Mouse (Mus musculus) kidney, postnatal 14 days (tissue): ENCODE data around the gene Gmppb.
A peak's percentile ranks its signal among the peaks of the same experiment; 100 is the strongest.

Source experiments
- DNase-seq: peaks from one replicate; pipeline ENCODE4 v3.0.0; 2022; ENCODE audit warnings: mixed read lengths

Gene Gmppb

DNA sequence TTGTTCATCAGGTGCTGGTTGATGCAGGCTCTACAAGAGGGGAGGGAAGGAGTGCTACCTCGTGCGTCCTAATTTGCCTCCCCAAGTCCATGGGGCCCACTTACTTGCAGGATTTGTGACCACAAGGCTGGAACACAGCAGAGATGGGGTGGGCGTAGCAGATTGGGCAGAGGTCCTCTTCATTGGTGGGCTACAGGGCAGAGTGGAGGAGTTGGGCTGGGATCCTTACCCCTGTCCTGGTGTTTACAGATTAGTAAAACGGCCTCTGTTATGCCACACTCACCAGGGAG is 2.8 kb downstream of the Gmppb start:
- DNase-seq, result no peak

DNA sequence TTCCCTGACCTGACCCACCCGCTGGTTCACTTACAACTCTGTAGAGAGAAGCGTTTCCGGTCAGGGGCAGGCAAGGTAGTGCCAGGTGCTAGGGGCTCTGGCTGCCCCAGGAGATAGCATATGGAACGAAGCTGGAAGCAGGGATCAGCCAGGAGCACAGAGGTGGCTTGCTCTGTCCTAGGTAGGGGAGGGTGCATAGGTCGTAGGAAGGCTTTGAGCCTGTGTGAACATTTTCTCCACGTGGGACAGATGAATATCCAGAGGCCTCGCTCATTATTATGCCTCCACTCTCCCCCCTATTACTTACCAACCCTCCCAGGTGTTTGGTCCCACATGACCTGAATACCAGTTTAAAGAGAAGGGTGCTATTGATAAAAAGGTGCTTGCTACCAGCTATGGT is 3.4 kb downstream of the Gmppb start:
- no peak for DNase-seq

DNA sequence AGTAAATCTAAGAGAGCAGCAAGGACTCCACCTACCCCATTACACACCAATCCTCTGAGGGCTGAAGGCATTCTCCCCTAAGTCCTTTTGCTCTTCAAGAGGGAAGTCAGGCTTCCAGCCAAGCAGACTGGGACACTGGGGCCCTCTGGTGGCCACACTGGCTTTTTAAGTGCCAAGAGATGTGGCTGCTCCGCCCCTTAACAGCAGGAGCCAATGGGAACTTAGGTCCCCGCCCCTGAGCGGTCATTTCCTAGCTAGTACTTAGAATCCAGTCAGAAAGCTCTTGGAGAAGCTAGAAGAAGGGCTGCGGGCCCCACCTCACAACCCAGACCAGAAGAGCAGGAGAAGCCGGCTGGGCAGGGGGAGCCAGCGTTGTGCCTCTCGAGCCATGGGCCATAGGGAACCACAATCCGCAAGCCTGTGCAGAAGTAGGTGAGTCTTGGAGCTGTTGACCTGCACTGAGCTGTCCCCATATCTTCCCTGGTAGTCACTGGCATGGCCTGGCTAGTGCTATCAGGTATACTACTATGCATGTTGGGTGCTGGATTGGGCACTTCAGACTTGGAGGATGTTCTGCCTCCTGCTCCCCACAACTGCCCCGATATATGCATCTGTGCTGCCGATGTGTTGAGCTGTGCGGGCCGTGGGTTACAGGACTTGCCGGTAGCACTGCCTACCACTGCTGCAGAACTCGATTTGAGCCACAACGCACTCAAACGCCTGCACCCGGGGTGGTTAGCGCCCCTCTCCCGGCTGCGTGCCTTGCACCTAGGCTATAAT is 4.0 kb downstream of the Gmppb start, which contains the start of gene Amigo3:
Amigo3 (plus strand) TSS at position 275 of the 780 bp plus-strand sequence.
- peak; percentile 98 for DNase-seq

DNA sequence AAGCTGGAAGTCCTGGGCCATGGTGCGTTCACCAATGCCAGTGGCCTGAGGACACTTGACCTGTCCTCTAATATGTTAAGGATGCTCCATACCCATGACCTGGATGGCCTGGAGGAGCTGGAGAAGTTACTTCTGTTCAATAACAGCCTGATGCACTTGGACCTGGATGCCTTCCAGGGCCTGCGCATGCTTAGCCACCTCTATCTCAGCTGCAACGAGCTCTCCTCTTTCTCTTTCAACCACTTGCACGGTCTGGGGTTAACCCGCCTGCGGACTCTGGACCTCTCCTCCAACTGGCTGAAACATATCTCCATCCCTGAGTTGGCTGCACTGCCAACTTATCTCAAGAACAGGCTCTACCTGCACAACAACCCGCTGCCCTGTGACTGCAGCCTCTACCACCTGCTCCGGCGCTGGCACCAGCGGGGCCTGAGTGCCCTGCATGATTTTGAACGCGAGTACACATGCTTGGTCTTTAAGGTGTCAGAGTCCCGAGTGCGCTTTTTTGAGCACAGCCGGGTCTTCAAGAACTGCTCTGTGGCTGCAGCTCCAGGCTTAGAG is 4.7 kb downstream of the Gmppb start:
- DNase-seq, result no peak

DNA sequence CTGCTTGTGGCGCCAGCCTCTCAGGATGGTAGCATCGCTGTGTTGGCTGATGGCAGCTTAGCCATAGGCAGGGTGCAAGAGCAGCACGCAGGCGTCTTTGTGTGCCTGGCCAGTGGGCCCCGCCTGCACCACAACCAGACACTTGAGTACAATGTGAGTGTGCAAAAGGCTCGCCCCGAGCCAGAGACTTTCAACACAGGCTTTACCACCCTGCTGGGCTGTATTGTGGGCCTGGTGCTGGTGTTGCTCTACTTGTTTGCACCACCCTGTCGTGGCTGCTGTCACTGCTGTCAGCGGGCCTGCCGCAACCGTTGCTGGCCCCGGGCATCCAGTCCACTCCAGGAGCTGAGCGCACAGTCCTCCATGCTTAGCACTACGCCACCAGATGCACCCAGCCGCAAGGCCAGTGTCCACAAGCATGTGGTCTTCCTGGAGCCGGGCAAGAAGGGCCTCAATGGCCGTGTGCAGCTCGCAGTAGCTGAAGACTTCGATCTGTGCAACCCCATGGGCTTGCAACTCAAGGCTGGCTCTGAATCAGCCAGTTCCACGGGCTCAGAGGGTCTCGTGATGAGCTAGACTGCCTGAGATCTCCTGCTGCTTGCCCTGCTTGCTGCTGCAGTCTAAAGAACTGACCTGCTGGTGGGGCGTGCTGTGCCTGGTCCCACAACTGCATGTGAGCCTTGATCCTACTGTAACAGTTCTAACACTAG is 5.4 kb downstream of the Gmppb start:
- no peak for DNase-seq

DNA sequence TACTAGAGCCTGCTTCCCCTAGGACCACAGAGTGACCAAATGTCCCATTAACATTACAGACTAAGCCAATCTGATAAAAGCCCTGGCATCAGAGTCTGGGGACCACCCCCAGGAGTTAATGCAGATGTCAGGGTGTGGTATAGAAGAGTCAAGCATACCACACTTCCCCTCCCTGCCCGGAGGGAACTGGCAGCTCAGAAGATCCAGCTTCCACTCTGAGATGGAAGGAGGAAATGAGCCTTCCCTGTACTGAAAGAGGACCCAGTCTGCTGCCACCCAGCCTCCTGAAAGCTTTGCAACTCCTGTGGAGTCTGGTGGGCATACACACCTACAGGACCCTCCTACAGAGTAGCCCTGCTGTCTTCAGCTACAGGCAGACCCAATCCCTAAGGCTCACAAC is 6.0 kb downstream of the Gmppb start:
- DNase-seq, result no peak

DNA sequence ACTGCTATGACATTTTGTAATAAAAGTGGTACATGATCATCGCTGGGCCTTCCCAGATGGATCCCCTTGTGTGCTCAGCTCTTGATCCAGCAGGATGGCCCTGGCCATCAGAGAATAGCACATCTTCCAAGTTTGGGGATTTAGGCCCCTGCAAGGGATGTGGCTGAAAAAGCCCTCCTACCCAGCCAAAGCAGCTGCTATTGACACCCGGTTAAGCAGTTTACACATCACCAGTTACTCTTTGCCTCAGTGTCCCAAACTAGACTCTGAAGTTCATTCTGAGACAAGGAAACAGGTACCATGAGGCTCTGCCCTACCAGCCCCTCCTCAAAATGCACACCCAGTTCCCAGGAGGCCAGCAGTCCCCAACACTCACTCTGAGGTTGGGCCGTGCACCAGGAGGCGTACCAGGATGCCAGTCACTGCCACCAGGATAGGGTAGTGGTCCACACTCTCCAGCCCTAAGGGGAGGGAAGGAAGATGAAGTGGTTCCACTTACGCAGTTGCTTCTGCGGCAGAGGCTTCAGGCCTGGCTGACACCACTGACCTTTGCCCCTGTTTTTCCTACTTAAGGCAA is 6.7 kb downstream of the Gmppb start:
- no peak for DNase-seq

DNA sequence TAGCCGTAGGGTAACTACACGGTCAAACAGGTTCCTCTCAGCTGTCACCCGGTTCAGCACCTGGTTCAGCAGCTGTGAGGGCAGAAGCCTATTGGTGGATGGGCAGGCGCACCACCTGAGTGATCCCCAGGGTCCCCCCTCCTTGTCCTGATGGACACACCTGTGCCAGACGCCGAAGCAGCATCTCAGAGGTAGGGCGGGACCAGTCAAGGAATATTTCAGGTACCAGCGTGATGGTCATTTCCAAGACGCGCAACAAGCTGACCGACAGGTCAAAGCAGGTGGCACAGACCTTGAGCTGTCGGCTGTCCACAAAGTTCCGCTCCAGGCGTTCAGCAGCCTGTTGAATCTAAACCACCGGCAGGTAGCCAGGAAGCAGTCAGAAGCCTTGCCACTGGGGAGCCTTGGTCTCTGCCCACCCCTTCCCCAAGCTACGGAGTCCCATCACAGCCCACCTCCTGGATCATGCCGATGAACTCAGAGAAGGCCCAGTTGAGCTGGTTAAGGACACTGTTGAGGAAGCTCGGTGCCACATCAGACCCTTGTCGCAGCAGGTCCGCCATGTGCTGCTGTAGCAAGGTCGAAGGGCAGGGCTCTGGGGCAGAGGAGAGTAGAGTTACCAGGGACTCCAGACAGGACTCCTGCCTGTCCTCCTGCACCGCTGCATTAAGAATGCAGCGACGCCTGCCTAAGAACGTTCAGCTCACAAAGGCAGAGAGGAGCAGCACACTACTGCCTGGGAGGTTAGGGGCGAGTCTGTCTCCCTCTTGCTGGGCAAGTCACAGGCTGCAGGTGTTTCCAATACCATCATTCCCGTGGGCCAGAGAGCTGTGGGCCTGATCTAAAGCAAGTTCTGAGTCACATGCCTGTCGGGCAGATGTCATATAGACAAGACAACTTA is 7.6 kb downstream of the Gmppb start:
- DNase-seq, result no peak

DNA sequence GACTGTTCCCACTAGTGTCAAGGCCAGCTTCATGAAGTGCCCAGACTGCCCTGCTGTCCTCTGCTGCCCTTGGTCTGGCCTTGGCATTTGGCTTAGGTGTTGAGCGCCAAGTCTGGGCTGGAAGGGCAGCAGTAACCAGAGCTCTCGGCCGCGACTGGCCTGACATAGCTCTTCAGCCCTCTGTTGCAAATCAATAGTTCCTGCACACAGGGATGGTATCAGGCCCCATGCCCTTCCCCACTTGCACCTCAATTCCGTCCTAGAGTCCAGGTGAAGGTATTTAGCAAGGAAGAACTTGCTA is 8.2 kb downstream of the Gmppb start:
- no peak for DNase-seq

DNA sequence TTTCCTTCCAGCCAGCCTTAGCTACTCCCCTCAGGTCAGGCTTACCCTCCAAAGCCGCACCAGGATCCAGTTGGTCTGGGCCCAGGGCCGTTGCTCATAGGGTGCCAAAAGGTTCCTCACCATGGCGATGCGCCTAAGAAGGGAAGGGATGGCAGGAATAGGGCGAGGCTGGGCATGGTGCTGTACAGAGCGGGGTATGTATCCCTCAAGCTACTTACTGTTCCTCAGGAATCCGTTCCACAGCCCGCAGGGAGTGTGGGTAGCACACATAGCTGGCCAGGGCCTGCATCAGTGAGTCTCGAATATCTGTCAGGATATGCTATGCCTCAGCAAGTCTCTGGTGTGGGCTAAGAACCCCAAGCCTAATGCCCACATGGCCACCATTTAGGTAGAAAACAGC is 9.2 kb downstream of the Gmppb start:
- DNase-seq, result no peak

DNA sequence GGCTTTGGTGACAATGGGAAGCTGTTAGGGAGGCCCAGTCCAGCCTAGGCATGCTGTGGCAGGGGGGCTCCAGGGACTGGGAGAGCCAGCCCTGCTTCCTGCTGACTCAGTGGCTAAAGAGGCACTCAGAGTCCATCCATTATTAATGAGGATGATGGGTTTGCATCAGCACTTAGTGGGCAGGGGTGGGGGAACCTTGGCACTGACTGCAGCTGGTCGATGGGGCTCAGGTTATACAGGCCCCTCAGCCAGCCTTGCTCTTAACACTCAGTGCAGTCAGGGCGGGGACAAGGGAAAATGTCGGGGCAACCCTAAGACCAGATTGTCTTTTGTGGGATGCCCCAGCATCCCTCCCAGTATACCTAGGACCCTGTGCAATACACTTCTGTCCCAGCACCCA is 13.1 kb downstream of the Gmppb start:
- DNase-seq, result no peak

DNA sequence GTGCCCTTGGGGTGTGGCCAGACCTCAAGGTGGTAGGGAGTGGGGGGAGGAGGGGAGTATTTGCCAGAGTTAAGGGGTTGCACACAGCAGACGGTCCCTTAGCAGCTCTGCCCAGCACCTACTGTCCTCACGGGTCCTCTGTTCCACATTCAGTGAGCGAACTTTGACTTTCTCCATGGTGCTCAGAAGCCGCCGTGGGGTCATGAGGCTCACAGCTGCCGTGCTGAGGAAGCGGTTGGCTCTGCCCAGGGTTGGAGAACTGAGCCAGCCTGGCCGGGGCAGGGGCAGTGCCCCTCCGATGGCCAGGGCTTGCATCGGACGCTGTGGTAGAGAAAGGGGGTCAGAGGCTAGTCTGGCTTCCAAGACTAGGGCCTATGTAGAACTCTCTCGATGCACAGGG is 14.3 kb downstream of the Gmppb start:
- no peak for DNase-seq

DNA sequence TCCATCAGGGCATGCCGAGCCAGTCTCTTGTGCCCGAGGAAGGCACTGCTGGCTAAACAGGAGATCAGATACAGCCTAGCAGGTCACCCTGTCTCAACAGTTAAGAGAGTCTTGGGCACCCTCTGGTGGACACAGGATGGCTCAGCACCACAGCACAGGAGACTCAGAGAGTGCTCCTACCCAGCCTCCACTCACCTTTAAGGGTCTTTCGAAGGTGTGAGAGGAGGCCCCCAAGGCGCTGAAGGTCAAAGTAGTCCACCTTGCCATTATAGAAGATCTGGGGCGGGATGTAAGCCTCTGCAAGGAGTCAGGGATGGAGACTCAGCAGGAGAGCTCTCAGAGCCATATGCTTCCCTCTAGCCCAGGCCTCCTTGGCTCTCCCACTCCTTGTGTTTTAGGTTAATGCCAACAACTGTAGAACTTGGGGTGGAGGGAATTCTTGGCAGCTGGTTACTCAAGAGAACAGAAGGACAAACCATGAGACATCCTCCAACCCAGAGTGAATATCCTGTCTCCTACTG is 16.5 kb downstream of the Gmppb start:
- peak; percentile 71 for DNase-seq

DNA sequence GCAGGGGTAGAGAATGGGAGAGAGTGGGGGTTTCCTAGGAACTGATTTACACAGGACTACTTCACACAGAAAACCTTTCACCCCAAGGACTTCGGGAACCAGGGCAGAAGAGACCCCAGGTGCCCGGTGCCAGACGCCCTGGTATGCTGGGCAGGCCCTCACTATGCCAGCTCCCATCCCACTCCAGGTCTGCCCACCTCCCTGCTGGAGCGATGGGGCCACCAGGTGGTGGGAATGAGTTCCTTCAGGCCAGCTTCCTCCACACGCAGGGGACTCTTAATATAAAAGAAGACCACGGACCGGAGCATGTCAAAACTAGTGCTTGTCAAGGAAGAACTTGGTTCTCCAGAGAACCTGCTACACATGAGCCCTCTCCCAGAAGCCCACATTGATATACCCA is 18.2 kb downstream of the Gmppb start:
- no peak for DNase-seq

DNA sequence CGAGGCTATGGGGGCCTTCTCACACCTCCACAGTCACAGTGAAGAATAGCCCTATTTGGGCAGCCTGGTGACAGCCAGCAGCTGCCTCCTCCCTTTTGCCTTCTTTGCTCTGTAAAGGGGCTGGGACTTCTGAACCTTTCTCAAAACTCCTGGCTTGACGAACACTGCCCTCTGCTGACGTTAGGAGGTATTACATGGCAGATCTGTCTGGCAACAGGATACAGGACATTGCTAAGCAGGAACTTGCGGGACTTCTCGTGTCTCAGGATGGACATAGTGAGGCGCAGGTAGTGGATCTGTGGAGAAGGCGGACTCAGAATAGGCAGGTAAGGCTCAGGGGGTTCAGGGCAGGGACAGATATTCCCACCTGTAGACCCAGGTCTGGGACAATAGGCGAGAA is 18.9 kb downstream of the Gmppb start:
- peak; percentile 87 for DNase-seq

DNA sequence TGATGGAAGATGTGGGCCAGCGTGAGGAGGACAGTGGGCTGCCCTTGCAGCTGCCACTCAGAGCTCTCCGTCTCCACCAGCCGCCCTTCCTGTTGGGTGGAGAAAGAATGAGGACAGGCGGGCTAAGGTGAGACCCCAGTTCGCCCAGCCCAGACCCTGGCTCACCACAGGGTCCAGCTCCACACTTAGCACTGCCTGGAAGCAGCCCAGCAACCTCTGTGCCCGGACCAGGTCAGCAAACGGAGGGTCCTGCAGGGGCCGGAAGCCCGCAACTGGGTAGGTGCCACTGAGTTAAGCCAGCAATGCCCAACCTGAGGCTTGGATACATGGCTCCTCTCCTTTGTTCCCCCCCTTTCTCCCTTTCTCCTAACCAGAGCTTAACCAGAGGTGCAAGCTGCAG is 20.0 kb downstream of the Gmppb start:
- no peak for DNase-seq

DNA sequence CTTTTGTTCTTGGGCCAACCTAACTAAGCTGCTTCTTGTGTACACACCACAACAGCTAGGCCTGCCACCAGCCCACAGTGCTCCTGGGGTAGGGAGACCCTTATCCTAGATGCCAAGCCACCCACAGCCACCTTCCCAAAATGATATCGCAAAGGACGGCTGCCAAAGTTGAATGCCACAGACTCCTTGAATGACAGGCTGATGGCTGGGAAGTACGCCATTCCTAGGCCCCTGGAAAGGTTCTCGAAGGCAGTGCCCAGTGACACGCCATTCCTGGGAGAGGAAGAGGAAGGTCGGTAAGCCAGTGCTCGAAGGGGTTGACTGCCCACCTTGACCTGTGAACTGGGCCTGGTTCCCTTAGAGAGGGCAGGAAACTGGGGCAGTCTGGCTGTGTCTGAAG is 20.5 kb downstream of the Gmppb start:
- no peak for DNase-seq

DNA sequence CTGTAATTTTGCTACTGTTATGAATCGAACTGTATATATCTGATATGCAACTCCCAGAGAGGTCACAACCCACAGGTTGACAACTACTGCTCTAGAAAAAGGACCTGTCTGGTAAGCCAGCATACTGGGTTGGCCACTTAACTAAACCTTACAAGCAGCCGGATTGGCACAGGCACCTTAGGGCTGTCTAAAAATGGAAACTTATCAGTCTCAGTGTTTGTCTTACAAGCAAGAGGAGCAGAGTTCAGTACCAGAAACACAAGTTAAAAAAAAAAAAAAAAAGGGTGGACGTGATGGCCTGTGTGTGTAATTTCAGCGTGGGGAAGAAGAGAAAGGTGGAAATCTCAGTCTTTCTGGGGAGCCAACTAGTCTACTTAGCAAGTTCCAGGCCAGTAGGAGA is 22.8 kb downstream of the Gmppb start:
- no peak for DNase-seq

DNA sequence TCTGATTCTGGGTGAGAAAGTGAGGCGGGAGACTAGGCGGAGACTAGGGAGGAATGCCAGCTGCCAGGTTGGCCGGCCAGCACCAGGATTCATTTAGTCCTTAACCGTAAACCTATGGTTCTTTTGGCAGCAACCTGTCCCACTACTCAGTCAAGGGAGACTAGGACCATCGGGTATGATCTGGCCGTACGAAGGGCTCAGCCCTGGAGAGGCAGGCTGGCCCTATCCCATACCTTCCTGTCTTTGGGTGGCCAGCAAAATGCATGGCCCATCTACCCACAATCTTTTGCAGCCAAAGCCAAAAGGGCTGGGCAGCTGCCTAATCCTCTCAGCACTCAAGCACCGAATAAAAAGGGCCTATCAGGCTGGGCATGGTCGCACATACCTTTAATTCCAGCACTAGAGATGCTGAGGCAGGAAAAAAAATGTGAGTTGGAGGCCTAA is 23.5 kb downstream of the Gmppb start:
- no peak for DNase-seq

DNA sequence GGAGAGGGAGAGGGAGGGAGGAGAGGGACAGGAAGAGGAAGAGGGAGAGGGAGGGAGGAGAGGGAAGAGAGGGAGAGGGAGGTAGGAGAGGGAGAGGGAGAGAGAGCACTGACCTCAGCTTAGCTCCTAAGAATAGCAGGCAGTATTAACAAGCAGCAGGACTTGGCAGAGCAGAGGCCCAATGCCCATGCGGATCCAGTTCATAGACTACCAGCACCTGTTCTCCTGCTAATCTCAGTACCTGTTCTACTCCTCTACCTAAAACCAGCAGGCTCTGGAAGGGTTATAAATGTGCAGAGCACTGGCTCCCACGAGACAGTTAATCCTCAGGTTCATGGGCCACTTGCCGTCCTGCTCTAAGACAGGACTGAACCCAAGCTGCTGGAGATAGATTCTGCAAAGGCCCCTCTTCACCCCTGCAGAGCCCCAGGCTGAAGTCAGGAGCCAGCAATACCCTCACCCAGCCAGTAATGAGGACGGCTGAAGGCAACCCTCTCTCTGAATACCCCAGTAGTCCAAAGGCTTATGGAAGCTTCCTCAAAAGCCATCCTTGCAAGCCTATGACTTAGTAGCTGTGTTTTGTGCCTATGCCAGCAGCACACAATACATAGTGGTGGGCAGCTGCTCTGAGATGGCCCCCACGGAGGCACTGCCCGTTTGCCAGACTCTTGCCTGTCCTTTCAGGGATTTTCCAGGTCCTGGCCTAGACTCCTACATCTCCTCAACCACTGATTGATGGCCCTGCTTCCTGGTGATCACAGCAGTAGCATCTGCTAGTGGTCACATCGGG is 24.3 kb downstream of the Gmppb start:
- DNase-seq, result no peak

DNA sequence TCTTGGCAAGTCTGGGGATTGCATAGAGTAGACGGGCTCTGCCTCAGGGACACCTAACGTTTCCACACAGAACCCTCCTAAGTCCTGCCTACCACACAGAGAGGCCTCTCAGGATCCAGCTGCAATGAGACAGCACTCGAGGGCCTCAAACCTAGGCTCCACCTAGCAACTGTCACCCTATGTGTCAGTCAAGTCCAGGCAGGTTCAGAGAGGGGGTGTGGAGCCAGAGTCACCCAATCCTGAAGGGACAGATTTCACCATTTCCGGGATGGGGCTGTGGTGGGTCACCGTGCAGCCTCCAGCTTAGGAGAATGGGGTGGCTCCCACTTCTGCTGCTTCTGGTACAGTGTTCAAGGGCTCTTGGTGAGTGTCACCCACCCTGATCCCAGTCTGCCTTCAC is 31.1 kb downstream of the Gmppb start, which contains the start of gene Mst1:
Mst1 (plus strand) TSS at position 269 of the 400 bp plus-strand sequence.
- DNase-seq, result no peak

DNA sequence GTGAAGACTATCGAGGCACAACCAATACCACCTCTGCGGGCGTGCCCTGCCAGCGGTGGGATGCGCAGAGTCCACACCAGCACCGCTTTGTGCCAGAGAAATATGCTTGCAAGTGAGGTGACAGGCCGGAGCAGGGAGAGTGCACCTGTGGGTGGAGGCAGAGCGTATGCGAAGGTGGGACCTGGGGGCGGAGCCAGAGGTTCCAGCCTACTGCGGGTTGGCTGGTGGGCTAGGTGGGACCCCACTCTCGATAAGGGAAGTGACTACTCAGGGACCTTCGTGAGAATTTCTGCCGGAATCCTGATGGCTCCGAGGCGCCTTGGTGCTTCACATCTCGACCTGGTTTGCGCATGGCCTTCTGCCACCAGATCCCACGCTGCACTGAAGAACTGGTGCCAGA is 33.5 kb downstream of the Gmppb start:
- no peak for DNase-seq
